Mouse (Mus musculus) heart, embryonic 16.5 days (tissue): ENCODE results near the gene Ppdpf. TPM values are rescaled to one million over a fixed set of nuclear protein-coding genes. Genes with fewer than 3 reads are reported as not detected.
A peak's percentile ranks its signal among the peaks of the same experiment; 100 is the strongest.

Experiments
- ATAC-seq: fragments of 200-750 bp; cut with Nextera tagmentation; replicated peaks from 2 replicates; pipeline ENCODE4 v1.8.0; 2017; ENCODE audit warnings: moderate number of reproducible peaks; ENCODE audit not compliant: insufficient read depth, low FRiP score; ENCODE audit errors: extremely low read depth
- H3K27ac ChIP-seq: fragments of 300-500 bp; sonication (generic); 2 replicates; pipeline ENCODE4 v1.5.1; 2014; ENCODE audit warnings: mild to moderate bottlenecking, low read length, control low read depth, moderate library complexity
- H3K27me3 ChIP-seq: fragments of 300-500 bp; sonication (generic); 2 replicates; pipeline ENCODE4 v1.6.1; 2014; ENCODE audit warnings: low read length, mixed read lengths; ENCODE audit not compliant: control insufficient read depth, insufficient read depth
- H3K36me3 ChIP-seq: fragments of 300-500 bp; sonication (generic); 2 replicates; pipeline ENCODE4 v1.6.1; 2014; ENCODE audit not compliant: control insufficient read depth, insufficient read depth
- H3K4me1 ChIP-seq: fragments of 300-500 bp; sonication (generic); 2 replicates; pipeline ENCODE4 v1.6.1; 2014; ENCODE audit warnings: low read length, mixed read lengths; ENCODE audit not compliant: control insufficient read depth, insufficient read depth
- H3K4me2 ChIP-seq: fragments of 300-500 bp; sonication (generic); 2 replicates; pipeline ENCODE4 v1.6.1; 2014; ENCODE audit warnings: low read depth, mild to moderate bottlenecking, control low read depth, low read length
- H3K4me3 ChIP-seq: fragments of 300-500 bp; sonication (generic); 2 replicates; pipeline ENCODE4 v1.5.1; 2014; ENCODE audit warnings: mild to moderate bottlenecking, control low read depth, low read length
- H3K9ac ChIP-seq: fragments of 300-500 bp; sonication (generic); 2 replicates; pipeline ENCODE4 v1.6.1; 2014; ENCODE audit warnings: low read length, control low read depth
- H3K9me3 ChIP-seq: fragments of 300-500 bp; sonication (generic); replicated peaks from 2 replicates; pipeline ENCODE4 v1.6.1; 2016; ENCODE audit warnings: low read length; ENCODE audit not compliant: control insufficient read depth
- WGBS: fragments of 180-500 bp; shearing (Covaris S2); extraction: QIAGEN DNeasy Blood & Tissue Kit; methylation state at CpG from one replicate; pipeline ENCODE4 v1.1.7; 2014; 5-methylcytosine and 5-hydroxymethylcytosine counted together
- polyA plus RNA-seq: library from polyadenylated mRNA; unstranded; fragments of >200 nt; fragmentation: Nextera tagmentation; extraction: Ambion mirVana; gene quantifications from 2 replicates; pipeline ENCODE4 v1.2.1, GENCODE M21; 2015

Gene Ppdpf
- polyA plus RNA-seq, 1 experiment from 2014 or later = 135 TPM

DNA sequence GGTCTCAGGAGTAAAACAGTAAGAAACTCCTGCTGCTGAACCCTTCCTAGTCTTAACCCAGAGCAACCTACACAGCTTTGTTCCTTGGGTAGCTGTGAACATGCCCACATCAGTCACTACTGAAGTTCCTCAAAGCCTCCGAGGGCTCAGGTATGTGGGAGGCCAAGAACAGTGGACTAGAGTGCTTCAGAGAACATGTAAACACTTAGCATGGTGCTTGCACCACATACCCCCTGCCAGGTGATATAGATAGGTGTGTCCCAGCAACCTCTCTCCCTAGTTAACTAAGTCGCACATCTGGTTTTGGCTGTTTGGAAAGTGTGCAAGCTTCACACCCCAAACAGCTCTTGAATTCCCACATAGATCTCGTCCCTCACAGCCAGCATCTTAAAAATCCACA lies 14.6 kb downstream of the Ppdpf start:
- Histone ChIP-seq H3K9me3 (no peaks in the 10 kb centered on the region), H3K4me1 (no peaks in the 10 kb centered on the region), H3K27me3 (no peaks in the 10 kb centered on the region), H3K9ac (no peak overlapping the region), H3K27ac (no peak overlapping the region), H3K36me3 (no peaks in the 10 kb centered on the region), H3K4me3 (no peak overlapping the region), H3K4me2 (no peak overlapping the region)
- ATAC-seq = no peak
- 47% methylated on average over 3 of the region's 3 CpGs for WGBS

DNA sequence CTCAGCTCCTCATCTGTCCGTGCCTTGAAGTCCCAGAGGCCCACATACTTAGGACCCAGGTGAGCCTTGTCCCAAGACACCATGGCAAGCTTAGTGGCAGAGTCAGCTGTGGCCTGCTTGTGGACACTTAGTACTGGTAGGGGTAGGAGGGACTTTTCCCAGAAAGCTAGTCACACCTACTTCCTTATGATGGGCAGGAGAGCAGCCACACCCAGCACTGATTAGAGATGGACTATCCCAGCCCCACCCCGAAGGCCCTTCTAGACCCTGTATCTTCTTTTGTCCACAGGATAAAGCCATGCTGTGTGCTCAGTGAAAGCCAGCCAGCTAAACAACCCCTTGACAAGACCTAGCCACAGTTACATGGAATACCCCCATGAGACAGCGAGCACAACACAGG lies 15.4 kb downstream of the Ppdpf start, which contains the start of gene Ptk6:
Gene Ptk6 (minus strand): TSS at position 368 of the 400 bp plus-strand sequence.
- no peak for ATAC-seq
- H3K4me1 ChIP-seq = no peaks in the 10 kb centered on the region
- H3K27me3 ChIP-seq = no peaks in the 10 kb centered on the region
- no peak within 1 kb of the TSS for H3K4me2 ChIP-seq
- no peak within 1 kb of the TSS for H3K4me3 ChIP-seq
- WGBS = 81% methylated on average over 3 of the region's 3 CpGs
- H3K36me3 ChIP-seq = no peaks in the 10 kb centered on the region
- no peak within 1 kb of the TSS for H3K27ac ChIP-seq
- no peak within 1 kb of the TSS for H3K9ac ChIP-seq
- no peaks in the 10 kb centered on the region for H3K9me3 ChIP-seq

DNA sequence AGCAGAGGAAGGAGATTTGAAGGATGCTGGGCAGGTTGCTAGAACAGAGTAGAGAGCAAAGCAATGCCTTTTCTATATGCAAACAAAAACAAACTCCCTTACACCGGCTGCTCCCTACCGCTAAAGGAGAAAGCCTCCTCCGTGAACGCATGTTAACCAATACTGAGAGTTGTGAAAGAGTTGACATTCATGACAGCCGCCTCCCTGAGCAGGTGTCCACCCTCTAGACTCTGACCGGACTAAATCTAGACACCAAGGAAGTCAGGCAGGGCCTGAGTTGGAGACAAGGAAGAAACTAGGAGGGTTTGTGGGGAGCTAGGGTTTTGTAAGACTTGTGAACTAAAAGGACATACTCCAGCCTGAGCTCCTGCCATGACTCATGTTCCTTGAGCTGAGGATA lies 15.8 kb downstream of the Ppdpf start:
- Histone ChIP-seq H3K4me3 (no peak overlapping the region), H3K27me3 (no peaks in the 10 kb centered on the region), H3K9me3 (no peaks in the 10 kb centered on the region), H3K4me1 (no peaks in the 10 kb centered on the region), H3K4me2 (no peak overlapping the region), H3K9ac (no peak overlapping the region), H3K36me3 (no peaks in the 10 kb centered on the region), H3K27ac (no peak overlapping the region)
- 73% methylated on average over 6 of the region's 6 CpGs for WGBS
- ATAC-seq = no peak

DNA sequence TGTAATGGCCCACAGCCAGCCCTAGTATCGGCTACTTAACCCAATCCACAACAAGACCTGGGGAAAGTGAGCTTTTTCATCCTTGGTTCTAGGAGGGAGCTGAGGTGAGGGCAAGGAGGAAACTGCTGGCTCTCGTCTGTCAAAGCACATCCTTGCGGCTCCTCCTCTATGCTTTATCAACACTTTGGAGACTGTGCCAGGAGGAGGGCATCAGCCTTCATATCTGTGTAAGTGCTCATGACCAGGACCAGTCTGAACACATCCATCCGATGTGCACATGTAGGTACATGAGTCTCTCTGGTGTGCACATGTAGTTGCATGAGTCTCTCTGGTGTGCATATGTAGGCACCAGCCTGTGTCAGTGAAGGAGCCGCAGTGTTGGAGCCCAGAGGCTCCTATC lies 18.6 kb downstream of the Ppdpf start:
- no peak overlapping the region for H3K27ac ChIP-seq
- no peak overlapping the region for H3K9ac ChIP-seq
- no peak overlapping the region for H3K4me2 ChIP-seq
- H3K36me3 ChIP-seq = no peaks in the 10 kb centered on the region
- no peak for ATAC-seq
- H3K27me3 ChIP-seq = peaks cover 2% of the 10 kb centered on the region; the same call in 1 of the 2 replicates
- H3K4me1 ChIP-seq = no peaks in the 10 kb centered on the region
- WGBS = 65% methylated on average over 5 of the region's 5 CpGs
- H3K9me3 ChIP-seq = no peaks in the 10 kb centered on the region
- no peak overlapping the region for H3K4me3 ChIP-seq

DNA sequence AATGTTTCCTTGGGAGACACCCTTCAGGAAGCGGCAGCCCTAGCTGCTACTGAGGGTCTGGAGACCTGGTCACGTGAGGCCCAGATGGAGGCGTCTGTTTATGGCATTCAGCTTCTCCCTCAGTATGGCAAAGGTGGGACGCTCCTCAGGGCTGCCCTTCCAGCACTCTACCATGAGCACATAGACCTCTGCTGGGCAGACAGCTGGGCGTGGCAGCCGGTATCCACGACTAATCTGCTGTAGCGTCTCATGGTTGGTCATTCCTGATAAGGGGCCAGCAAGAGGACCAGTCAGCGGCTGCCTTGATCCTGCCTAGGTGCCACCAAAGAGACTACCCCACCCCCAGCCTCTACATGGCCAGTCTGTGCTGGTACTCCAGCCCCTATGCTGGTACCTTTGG lies 19.1 kb downstream of the Ppdpf start:
- no peaks in the 10 kb centered on the region for H3K36me3 ChIP-seq
- no peak for ATAC-seq
- H3K9me3 ChIP-seq = no peaks in the 10 kb centered on the region
- no peak overlapping the region for H3K4me2 ChIP-seq
- H3K27me3 ChIP-seq = peaks cover 4% of the 10 kb centered on the region
- 62% methylated on average over 9 of the region's 9 CpGs for WGBS
- H3K4me3 ChIP-seq = no peak overlapping the region
- no peak overlapping the region for H3K27ac ChIP-seq
- no peaks in the 10 kb centered on the region for H3K4me1 ChIP-seq
- no peak overlapping the region for H3K9ac ChIP-seq

DNA sequence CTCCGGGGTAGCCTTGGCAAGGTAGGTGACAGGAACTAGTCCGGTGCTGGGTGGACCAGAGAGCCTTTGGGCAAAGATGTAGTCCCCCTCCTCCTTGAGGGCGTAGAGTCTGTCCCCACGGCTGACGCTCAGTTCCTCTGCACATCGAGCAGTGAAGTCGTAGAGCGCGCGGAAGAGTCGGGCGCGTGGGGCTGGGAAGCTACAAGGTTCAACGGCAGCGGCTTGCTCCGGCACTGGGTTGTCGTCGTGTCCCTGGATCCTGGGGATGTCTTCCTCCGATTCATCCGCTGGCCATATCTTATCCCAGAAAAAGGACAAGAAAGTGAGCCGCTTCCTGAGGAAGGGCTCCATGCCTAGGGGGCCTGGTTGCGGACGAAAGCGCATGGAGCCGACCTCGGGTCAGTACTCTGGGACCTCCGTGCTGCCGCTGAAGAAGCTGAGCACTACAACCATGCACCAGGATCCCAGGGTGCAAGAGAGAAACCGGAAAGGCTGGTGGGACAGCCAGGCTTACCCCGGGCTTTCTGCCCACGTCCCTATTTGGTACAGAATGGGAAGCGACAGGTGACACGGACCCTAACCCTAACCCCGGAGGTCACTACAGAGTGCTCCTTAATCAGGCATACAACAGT lies 25.5 kb downstream of the Ppdpf start:
- peaks cover 35% of the 10 kb centered on the region for H3K27me3 ChIP-seq
- H3K27ac ChIP-seq = no peak overlapping the region

DNA sequence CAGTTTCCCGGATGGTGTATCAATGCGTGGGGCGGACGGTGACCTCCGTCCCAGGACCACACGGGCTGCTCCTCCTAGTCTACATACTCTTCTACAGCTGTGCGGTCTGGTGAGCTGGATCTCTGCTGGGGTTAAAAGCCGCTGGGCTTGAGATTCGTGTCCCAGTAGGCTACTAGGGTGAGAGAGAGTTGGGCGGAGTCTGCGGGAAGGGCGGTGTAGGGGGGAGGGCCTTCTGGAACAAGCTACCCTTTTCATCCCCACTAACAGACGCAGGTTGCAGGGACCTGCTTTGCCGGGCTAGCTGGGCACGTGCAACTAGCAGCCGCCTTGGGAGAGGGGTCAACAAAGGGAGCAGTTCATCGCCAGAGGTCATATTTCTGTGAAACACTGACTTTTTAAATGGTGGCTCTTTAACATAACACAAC lies 26.0 kb downstream of the Ppdpf start, which contains the start of gene Srms:
Gene Srms (minus strand): TSS at position 165 of the 425 bp plus-strand sequence.
- H3K4me1 ChIP-seq = peaks cover 8% of the 10 kb centered on the region
- H3K9me3 ChIP-seq = no peaks in the 10 kb centered on the region
- H3K4me2 ChIP-seq = peak within 1 kb of the TSS; percentile 70
- H3K9ac ChIP-seq = peak within 1 kb of the TSS; percentile 52
- no peak within 1 kb of the TSS for H3K27ac ChIP-seq
- no peaks in the 10 kb centered on the region for H3K36me3 ChIP-seq
- ATAC-seq = peak; percentile 37; the same call in 1 of the 2 replicates
- H3K27me3 ChIP-seq = peaks cover 35% of the 10 kb centered on the region
- 2% methylated on average over 17 of the region's 17 CpGs for WGBS
- H3K4me3 ChIP-seq = peak within 1 kb of the TSS; percentile 48

More for the DNA sequence above, 25.5 kb downstream of the Ppdpf start:
- Histone ChIP-seq H3K4me3 (peak overlapping the region; percentile 48), H3K9me3 (no peaks in the 10 kb centered on the region), H3K36me3 (no peaks in the 10 kb centered on the region), H3K4me1 (peaks cover 8% of the 10 kb centered on the region), H3K4me2 (peak overlapping the region; percentile 70), H3K9ac (peak overlapping the region; percentile 52)
- WGBS = 4% methylated on average over 34 of the region's 34 CpGs
- ATAC-seq = peak; percentile 28; the same call in 1 of the 2 replicates

DNA sequence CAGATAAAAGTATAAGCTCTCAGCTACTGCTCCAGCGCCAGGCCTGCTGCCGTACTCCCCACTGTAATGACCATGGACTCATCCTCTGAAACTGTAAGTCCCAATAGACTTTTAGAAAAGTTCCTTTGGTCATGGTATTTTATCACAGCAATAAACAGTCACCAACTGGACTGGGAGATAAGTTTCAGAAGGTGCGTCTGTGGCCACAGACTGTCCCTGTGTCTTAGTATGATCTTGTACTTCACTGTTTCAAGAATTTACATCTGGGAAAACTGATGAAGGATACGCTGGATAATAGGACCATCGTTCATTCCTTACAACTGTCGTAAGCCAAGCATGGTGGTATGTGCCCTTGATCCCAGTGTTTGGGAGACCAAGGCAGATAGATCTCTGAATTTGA lies 29.0 kb downstream of the Ppdpf start:
- Histone ChIP-seq H3K4me2 (no peak overlapping the region), H3K27ac (no peak overlapping the region), H3K27me3 (peaks cover 32% of the 10 kb centered on the region), H3K4me3 (no peak overlapping the region), H3K4me1 (peaks cover 25% of the 10 kb centered on the region), H3K9ac (no peak overlapping the region), H3K9me3 (no peaks in the 10 kb centered on the region), H3K36me3 (no peaks in the 10 kb centered on the region)
- WGBS = 84% methylated on average over 6 of the region's 6 CpGs
- ATAC-seq = no peak

DNA sequence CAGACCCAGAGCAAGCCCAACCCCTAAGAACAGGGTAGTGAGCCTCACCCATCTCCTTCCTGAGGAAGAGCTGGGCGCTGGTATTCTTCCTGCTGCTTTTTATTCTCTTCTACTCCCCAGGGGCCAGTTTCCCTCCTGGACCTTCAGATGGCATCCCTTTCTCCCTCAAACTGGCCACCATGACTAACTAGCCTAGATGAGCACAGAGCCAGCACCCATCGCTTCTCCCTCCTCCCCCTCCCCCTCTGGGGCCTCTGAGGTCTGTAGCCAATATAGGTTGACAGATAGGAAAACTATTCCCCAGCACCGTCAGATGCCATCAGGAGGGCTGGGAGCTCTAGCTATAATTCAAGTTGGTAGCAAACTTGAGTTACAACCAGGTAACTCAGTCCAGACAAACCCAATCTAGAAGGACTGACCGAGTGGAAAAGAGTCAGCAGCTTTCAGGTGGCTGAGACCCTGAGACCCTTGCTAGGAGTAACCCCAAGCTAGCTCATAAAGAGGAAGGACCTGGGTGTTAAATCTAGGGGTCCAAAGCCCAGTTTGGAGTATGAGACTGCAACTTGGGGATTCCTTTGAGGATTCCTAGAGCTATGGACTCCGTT lies 31.9 kb downstream of the Ppdpf start:
- 54% methylated on average over 5 of the region's 5 CpGs for WGBS
- H3K27me3 ChIP-seq = peaks cover 6% of the 10 kb centered on the region
- no peak overlapping the region for H3K9ac ChIP-seq

More for the DNA sequence above, 31.9 kb downstream of the Ppdpf start:
- Histone ChIP-seq H3K36me3 (no peaks in the 10 kb centered on the region), H3K4me2 (peak overlapping the region; percentile 75; the same call in 1 of the 2 replicates), H3K27ac (peak overlapping the region; percentile 67), H3K4me3 (no peak overlapping the region), H3K9me3 (no peaks in the 10 kb centered on the region), H3K4me1 (peaks cover 17% of the 10 kb centered on the region)
- ATAC-seq = peak; percentile 4; the same call in 1 of the 2 replicates
